Mouse (Mus musculus) midbrain, embryonic 11.5 days (tissue): ENCODE measurements around the gene Eif4h. TPM values are rescaled to one million over a fixed set of nuclear protein-coding genes. Genes with fewer than 3 reads are reported as not detected.

Experiments used
- ATAC-seq: fragments of 200-750 bp; cut with Nextera tagmentation; 2 replicates; pipeline ENCODE4 v1.8.0; 2017; ENCODE audit warnings: moderate TSS enrichment, moderate library complexity; ENCODE audit not compliant: low FRiP score
- DNase-seq: peaks from one replicate; pipeline ENCODE4 v3.0.0; 2015; ENCODE audit warnings: low spot score; ENCODE audit errors: missing footprints
- H3K27ac ChIP-seq: fragments of 300-500 bp; sonication (generic); 2 replicates; pipeline ENCODE4 v1.5.1; 2014; ENCODE audit warnings: low read depth, low read length
- H3K27me3 ChIP-seq: fragments of 300-500 bp; sonication (generic); 2 replicates; pipeline ENCODE4 v1.6.1; 2014; ENCODE audit warnings: mild to moderate bottlenecking, low read length, moderate library complexity, mixed read lengths; ENCODE audit not compliant: control insufficient read depth, insufficient read depth
- H3K36me3 ChIP-seq: fragments of 300-500 bp; sonication (generic); 2 replicates; pipeline ENCODE4 v1.6.1; 2014; ENCODE audit warnings: mild to moderate bottlenecking, low read length, moderate library complexity, mixed read lengths; ENCODE audit not compliant: control insufficient read depth, insufficient read depth
- H3K4me1 ChIP-seq: fragments of 300-500 bp; sonication (generic); 2 replicates; pipeline ENCODE4 v1.6.1; 2014; ENCODE audit warnings: low read length; ENCODE audit not compliant: control insufficient read depth, insufficient read depth
- H3K4me2 ChIP-seq: fragments of 300-500 bp; sonication (generic); 2 replicates; pipeline ENCODE4 v1.6.1; 2014; ENCODE audit warnings: mild to moderate bottlenecking, moderate library complexity
- H3K4me3 ChIP-seq: fragments of 300-500 bp; sonication (generic); 2 replicates; pipeline ENCODE4 v1.5.1; 2014; ENCODE audit warnings: low read depth, low read length
- H3K9ac ChIP-seq: fragments of 300-500 bp; sonication (generic); 2 replicates; pipeline ENCODE4 v1.6.1; 2014; ENCODE audit warnings: low read length
- H3K9me3 ChIP-seq: fragments of 300-500 bp; sonication (generic); 2 replicates; pipeline ENCODE4 v1.6.1; 2016; ENCODE audit warnings: low read length; ENCODE audit not compliant: control insufficient read depth
- WGBS: fragments of 180-500 bp; shearing (Covaris S2); extraction: QIAGEN DNeasy Blood & Tissue Kit; methylation state at CpG from one replicate; pipeline ENCODE4 v1.1.7; 2014; 5-methylcytosine and 5-hydroxymethylcytosine counted together
- polyA plus RNA-seq: library from polyadenylated mRNA; unstranded; fragments of >200 nt; fragmentation: Nextera tagmentation; extraction: Ambion mirVana; gene quantifications from 2 replicates; pipeline ENCODE4 v1.2.1, GENCODE M21; 2014

Eif4h gene
- polyA plus RNA-seq = 421 and 442 TPM in 2 replicates

DNA sequence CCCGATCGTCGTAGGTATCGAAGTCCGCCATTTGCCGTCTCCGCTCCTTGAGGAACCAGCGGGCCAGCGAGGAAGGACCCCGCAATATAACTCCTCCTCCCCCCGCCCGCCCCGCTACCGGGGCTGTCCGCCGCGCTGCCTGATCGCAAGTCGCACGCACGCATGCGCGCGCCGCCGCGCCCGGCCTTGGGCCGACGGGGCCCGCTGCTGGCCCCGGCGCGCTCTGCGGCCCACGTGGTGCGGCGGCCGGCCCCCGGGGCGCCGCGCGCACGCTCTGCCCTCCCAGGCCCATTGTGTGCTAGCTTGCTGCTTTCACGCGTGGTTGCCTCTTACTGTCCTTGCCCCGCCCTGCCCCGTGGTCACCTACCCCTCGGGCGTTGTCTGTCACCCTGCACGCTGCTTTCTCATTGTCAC, at the start of gene Eif4h:
Gene Eif4h (minus strand): TSS at position 222 of the 414 bp plus-strand sequence.
- ATAC-seq (peak; percentile 96), DNase-seq (peak; percentile 100)
- H3K27me3 ChIP-seq = no peaks in the 10 kb centered on the region
- peaks cover 9% of the 10 kb centered on the region for H3K36me3 ChIP-seq
- H3K4me1 ChIP-seq = peaks cover 7% of the 10 kb centered on the region
- H3K4me3 ChIP-seq = peak within 1 kb of the TSS; percentile 100
- no peaks in the 10 kb centered on the region for H3K9me3 ChIP-seq
- peak within 1 kb of the TSS; percentile 75 for H3K4me2 ChIP-seq
- under 1% methylated on average over 38 of the region's 52 CpGs for WGBS
- peak within 1 kb of the TSS; percentile 87 for H3K27ac ChIP-seq
- H3K9ac ChIP-seq = peak within 1 kb of the TSS; percentile 99

- ATAC-seq (peak; percentile 96), DNase-seq (peak; percentile 100)
- WGBS = under 1% methylated on average over 38 of the region's 38 CpGs
- Histone ChIP-seq H3K4me2 (peak overlapping the region; percentile 92), H3K9ac (peak overlapping the region; percentile 25; the same call in 1 of the 2 replicates), H3K27me3 (no peaks in the 10 kb centered on the region), H3K27ac (peak overlapping the region; percentile 61; the same call in 1 of the 2 replicates), H3K9me3 (no peaks in the 10 kb centered on the region), H3K4me3 (peak overlapping the region; percentile 79), H3K4me1 (peaks cover 9% of the 10 kb centered on the region), H3K36me3 (no peaks in the 10 kb centered on the region)
These were observed 49.5 kb upstream of the Eif4h start for GRCm38 (mm10) chr5:134688718-134689284.

- peak within 1 kb of the TSS; percentile 92 for H3K4me2 ChIP-seq
- H3K9me3 ChIP-seq = no peaks in the 10 kb centered on the region
- DNase-seq = no peak
- peak within 1 kb of the TSS; percentile 84 for H3K9ac ChIP-seq
- H3K4me1 ChIP-seq = peaks cover 9% of the 10 kb centered on the region
- H3K36me3 ChIP-seq = no peaks in the 10 kb centered on the region
- peak; percentile 31 for ATAC-seq
- H3K4me3 ChIP-seq = peak within 1 kb of the TSS; percentile 79
- H3K27ac ChIP-seq = peak within 1 kb of the TSS; percentile 61
- 1% methylated on average over 61 of the region's 69 CpGs for WGBS
- H3K27me3 ChIP-seq = no peaks in the 10 kb centered on the region
These were observed 48.9 kb upstream of the Eif4h start, which contains the start of gene Limk1 for GRCm38 (mm10) chr5:134688086-134688717. Gene Limk1, minus strand, starts transcription at chr5:134688598.

- no peak for DNase-seq
- H3K4me3 ChIP-seq = peak overlapping the region; percentile 79
- peak overlapping the region; percentile 92 for H3K4me2 ChIP-seq
- H3K9ac ChIP-seq = peak overlapping the region; percentile 84
- no peaks in the 10 kb centered on the region for H3K36me3 ChIP-seq
- no peaks in the 10 kb centered on the region for H3K9me3 ChIP-seq
- 89% methylated on average over 1 of the region's 1 CpGs for WGBS
- no peak overlapping the region for H3K27ac ChIP-seq
- no peaks in the 10 kb centered on the region for H3K27me3 ChIP-seq
- H3K4me1 ChIP-seq = peaks cover 9% of the 10 kb centered on the region
- ATAC-seq = no peak
These were observed 47.9 kb upstream of the Eif4h start for GRCm38 (mm10) chr5:134687187-134687586.

DNA sequence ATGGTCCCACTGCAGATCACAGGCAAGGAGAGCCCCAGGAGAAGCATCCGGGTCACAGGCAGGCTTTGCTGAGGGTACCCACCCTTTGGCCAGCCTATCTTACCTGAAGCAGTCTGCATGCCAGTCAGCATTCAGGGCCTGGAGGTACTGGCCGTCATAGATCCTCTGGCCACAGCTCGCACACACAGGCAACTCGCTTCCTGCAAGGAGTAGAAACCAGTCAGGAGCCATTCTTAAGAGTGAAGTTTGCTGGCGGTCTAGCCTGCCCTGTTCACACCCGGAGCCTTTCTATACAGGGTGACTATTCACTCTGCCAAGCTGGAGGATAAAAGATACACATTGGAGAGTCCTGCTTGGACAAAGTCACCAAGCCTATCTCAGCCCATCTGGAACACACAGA, 47.3 kb upstream of the Eif4h start:
- Histone ChIP-seq H3K9ac (no peak overlapping the region), H3K4me2 (no peak overlapping the region), H3K36me3 (no peaks in the 10 kb centered on the region), H3K4me1 (peaks cover 9% of the 10 kb centered on the region), H3K27me3 (no peaks in the 10 kb centered on the region), H3K9me3 (no peaks in the 10 kb centered on the region), H3K4me3 (no peak overlapping the region), H3K27ac (no peak overlapping the region)
- 87% methylated on average over 6 of the region's 6 CpGs for WGBS
- ATAC-seq (no peak), DNase-seq (no peak)

- Histone ChIP-seq H3K4me1 (peaks cover 9% of the 10 kb centered on the region), H3K36me3 (no peaks in the 10 kb centered on the region), H3K9ac (no peak overlapping the region), H3K27ac (no peak overlapping the region), H3K4me3 (no peak overlapping the region), H3K27me3 (no peaks in the 10 kb centered on the region), H3K4me2 (no peak overlapping the region), H3K9me3 (no peaks in the 10 kb centered on the region)
- WGBS = 91% methylated on average over 2 of the region's 2 CpGs
- no peak for DNase-seq
- no peak for ATAC-seq
These were observed 45.1 kb upstream of the Eif4h start for GRCm38 (mm10) chr5:134684398-134684797.

- H3K27me3 ChIP-seq = no peaks in the 10 kb centered on the region
- no peak for ATAC-seq
- no peaks in the 10 kb centered on the region for H3K36me3 ChIP-seq
- peaks cover 9% of the 10 kb centered on the region for H3K4me1 ChIP-seq
- H3K4me2 ChIP-seq = no peak overlapping the region
- no peaks in the 10 kb centered on the region for H3K9me3 ChIP-seq
- H3K27ac ChIP-seq = no peak overlapping the region
- DNase-seq = no peak
- no peak overlapping the region for H3K9ac ChIP-seq
- no peak overlapping the region for H3K4me3 ChIP-seq
- 75% methylated on average over 2 of the region's 2 CpGs for WGBS
These were observed 44.5 kb upstream of the Eif4h start for GRCm38 (mm10) chr5:134683813-134684212.

DNA sequence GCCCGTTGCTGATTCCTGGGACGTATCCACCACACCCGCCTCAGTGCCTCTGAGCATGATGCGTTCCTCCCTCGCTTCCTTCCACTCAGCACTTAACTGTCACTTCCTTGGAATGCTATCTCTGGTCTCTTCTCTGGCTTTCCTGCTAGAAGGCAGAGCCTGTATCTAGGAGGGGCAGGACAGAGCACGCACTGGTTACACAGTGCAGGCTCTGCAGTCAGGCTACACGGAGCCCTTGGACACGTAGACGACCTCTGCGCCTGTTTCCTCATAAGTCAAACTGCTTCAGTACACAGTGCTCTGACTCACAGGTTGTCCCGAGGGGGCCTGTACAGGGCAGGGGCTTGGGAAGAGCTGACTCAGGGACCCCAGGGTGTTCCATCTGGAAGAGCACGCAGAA, 40.9 kb upstream of the Eif4h start:
- ATAC-seq (no peak), DNase-seq (no peak)
- Histone ChIP-seq H3K9ac (no peak overlapping the region; the same call in 1 of the 2 replicates), H3K36me3 (no peaks in the 10 kb centered on the region), H3K4me2 (no peak overlapping the region), H3K9me3 (no peaks in the 10 kb centered on the region), H3K4me1 (peaks cover 16% of the 10 kb centered on the region), H3K4me3 (no peak overlapping the region), H3K27ac (no peak overlapping the region), H3K27me3 (no peaks in the 10 kb centered on the region)
- WGBS = 88% methylated on average over 12 of the region's 12 CpGs

- ATAC-seq (no peak), DNase-seq (no peak)
- peaks cover 20% of the 10 kb centered on the region for H3K4me1 ChIP-seq
- H3K9me3 ChIP-seq = no peaks in the 10 kb centered on the region
- H3K4me2 ChIP-seq = no peak overlapping the region
- 70% methylated on average over 8 of the region's 8 CpGs for WGBS
- no peak overlapping the region for H3K4me3 ChIP-seq
- H3K9ac ChIP-seq = no peak overlapping the region
- no peaks in the 10 kb centered on the region for H3K27me3 ChIP-seq
- H3K36me3 ChIP-seq = no peaks in the 10 kb centered on the region
- no peak overlapping the region for H3K27ac ChIP-seq
These were observed 39.7 kb upstream of the Eif4h start for GRCm38 (mm10) chr5:134678827-134679546.
